Mouse (Mus musculus) lung, postnatal 0 days (tissue): ENCODE measurements around the gene Tfr2.
A peak's percentile ranks its signal among the peaks of the same experiment; 100 is the strongest.

Experiments
- CTCF ChIP-seq: IDR thresholded peaks from 2 replicates; pipeline ENCODE4 v1.5.1; 2016; ENCODE audit warnings: antibody characterized with exemption, mild to moderate bottlenecking
- EP300 ChIP-seq: IDR thresholded peaks from 2 replicates; pipeline ENCODE4 v1.6.1; 2016; ENCODE audit warnings: antibody characterized with exemption, mild to moderate bottlenecking, control low read depth

- TF ChIP-seq CTCF (no peak), EP300 (peak; percentile 39; the same call in 1 of the 2 replicates)
Measured at GRCm38 (mm10) chr5:137534762-137535161, 34.9 kb upstream of the Tfr2 start.
